In genomic region chr9:103225464-103225863, GRCm38 (mm10) we compare ENCODE assay signal across 9 mouse cellular contexts. TPM values are rescaled to one million over a fixed set of nuclear protein-coding genes. Genes with fewer than 3 reads are reported as not detected.
DNase-seq lines count a peak whose midpoint lies in the region; ATAC-seq and TF ChIP-seq lines count a peak whose summit lies in the region.
"Had no signal": no experiment of that assay in that cellular context is flagged by ENCODE, and none has a peak within 500 bp of the region (broad histone marks: within the 10 kb centered on the region; RNA-seq: fewer than 3 reads in every experiment).

No protein-coding gene starts in this region.

- TF ChIP-seq POLR2A in liver, adult 2 months (IDR thresholded peaks at IDR 0.05; ENCODE audit: extremely low read depth, insufficient read depth, low read length) = no peak
- TF ChIP-seq POLR2A in thymus, adult 2 months (IDR thresholded peaks at IDR 0.05; ENCODE audit: control insufficient read depth, extremely low read depth, insufficient read depth, low read length, poor library complexity) = no peak

- TF ChIP-seq CTCF in kidney, postnatal 0 days (IDR thresholded peaks at IDR 0.05; ENCODE audit: low read depth) = peak; percentile 70
- peak; percentile 64 for TF ChIP-seq CTCF in liver, adult 2 months (IDR thresholded peaks at IDR 0.05; ENCODE audit: low read depth, low read length)
- peak; percentile 52; the same call in 1 of the 2 replicates for TF ChIP-seq CTCF in thymus, adult 2 months (IDR thresholded peaks at IDR 0.05; ENCODE audit: borderline replicate concordance, control insufficient read depth, extremely low read depth, insufficient read depth, low read length, poor library complexity)

- H3K9me3 ChIP-seq in kidney, postnatal 0 days (replicated peaks; ENCODE audit: low read length) = no peaks in the 10 kb centered on the region
- H3K9me3 ChIP-seq in kidney, embryonic 16.5 days (ENCODE audit: low read length) = no peaks in the 10 kb centered on the region
- H3K9me3 ChIP-seq: limb, embryonic 13.5 days had no signal

- H3K4me2 ChIP-seq in kidney, postnatal 0 days (ENCODE audit: low read length) = no peak overlapping the region
- H3K4me2 ChIP-seq in kidney, embryonic 16.5 days (replicated peaks; ENCODE audit: low read depth, low read length) = no peak overlapping the region
- H3K4me2 ChIP-seq: limb, embryonic 13.5 days had no signal

- no peaks in the 10 kb centered on the region for H3K36me3 ChIP-seq in kidney, postnatal 0 days (ENCODE audit: insufficient read depth, low read length)
- no peaks in the 10 kb centered on the region for H3K36me3 ChIP-seq in kidney, embryonic 16.5 days (ENCODE audit: insufficient read depth, low read length)
- H3K36me3 ChIP-seq in liver, adult 2 months (ENCODE audit: control insufficient read depth, insufficient read depth, low read length) = peaks cover 67% of the 10 kb centered on the region
- H3K36me3 ChIP-seq in thymus, adult 2 months (ENCODE audit: control insufficient read depth, insufficient read depth, low read length) = no peaks in the 10 kb centered on the region
- H3K36me3 ChIP-seq: limb, embryonic 13.5 days had no signal

- intact Hi-C loops in left cerebral cortex, postnatal 25 days (cut with DNase I) = loop anchor here (1.0 kb wide), 1 partner anchor 77 kb away; no protein-coding TSS in a partner anchor
- intact Hi-C loops in left cerebral cortex, postnatal 10 days (cut with DNase I) = loop anchor here (5.0 kb wide), 1 partner anchor 77 kb away; no protein-coding TSS in a partner anchor

- no peak overlapping the region for H3K27ac ChIP-seq in kidney, postnatal 0 days
- H3K27ac ChIP-seq in kidney, embryonic 16.5 days (ENCODE audit: low read length) = no peak overlapping the region
- peak overlapping the region; percentile 51 for H3K27ac ChIP-seq in liver, adult 2 months (replicated peaks; ENCODE audit: insufficient read depth, low read depth, low read length)
- H3K27ac ChIP-seq in thymus, adult 2 months (ENCODE audit: control insufficient read depth, insufficient read depth, low read length) = no peak overlapping the region
- H3K27ac ChIP-seq: limb, embryonic 13.5 days had no signal

- no peak overlapping the region for H3K9ac ChIP-seq in kidney, postnatal 0 days (ENCODE audit: low read depth, low read length)
- no peak overlapping the region for H3K9ac ChIP-seq in kidney, embryonic 16.5 days (replicated peaks; ENCODE audit: low read length)
- H3K9ac ChIP-seq in liver, adult 2 months (ENCODE audit: low read depth, low read length) = peak overlapping the region; percentile 63
- H3K9ac ChIP-seq: limb, embryonic 13.5 days had no signal

- WGBS in kidney, postnatal 0 days = 72% methylated on average over 3 of the region's 3 CpGs
- WGBS in kidney, embryonic 16.5 days = 72% methylated on average over 3 of the region's 3 CpGs
- WGBS in liver, adult 2 months = 22% methylated on average over 3 of the region's 3 CpGs
- WGBS in thymus, adult 2 months = 75% methylated on average over 3 of the region's 3 CpGs

- peak; percentile 25 for DNase-seq in kidney, postnatal 0 days (ENCODE audit: low spot score)
- peak; percentile 28 for DNase-seq in T-cell, adult 2 months (ENCODE audit: low spot score)
- DNase-seq in liver, adult 2 months (ENCODE audit: extremely low read depth, low read depth, low spot score) = no peak
- peak; percentile 46 for DNase-seq in thymus, adult 2 months
- DNase-seq in layer of hippocampus, adult 18-20 months (ENCODE audit: low spot score in 2 of 2) = no peak
- DNase-seq in left cerebral cortex, postnatal 25 days (ENCODE audit: low spot score in 2 of 2) = no peak
- DNase-seq in left cerebral cortex, postnatal 10 days (ENCODE audit: extremely low spot score in 1 of 2, low spot score in 2 of 2) = no peak

- ATAC-seq in kidney, postnatal 0 days (replicated peaks; ENCODE audit: low FRiP score, low read depth) = 0 out of 2 replicates have a peak, but pooled peaks have one; percentile 31
- no peak for ATAC-seq in kidney, embryonic 16.5 days (ENCODE audit: low FRiP score, low TSS enrichment)

- H3K4me1 ChIP-seq in kidney, postnatal 0 days (replicated peaks; ENCODE audit: insufficient read depth, low read length) = no peaks in the 10 kb centered on the region
- H3K4me1 ChIP-seq in kidney, embryonic 16.5 days (ENCODE audit: insufficient read depth, low read length) = 0 out of 2 replicates have a peak, but pooled peaks cover 3% of the 10 kb centered on the region
- H3K4me1 ChIP-seq in liver, adult 2 months (ENCODE audit: control insufficient read depth, insufficient read depth, low read length) = peaks cover 21% of the 10 kb centered on the region
- peaks cover 6% of the 10 kb centered on the region for H3K4me1 ChIP-seq in thymus, adult 2 months (replicated peaks; ENCODE audit: control insufficient read depth, insufficient read depth, low read length)
- H3K4me1 ChIP-seq: limb, embryonic 13.5 days had no signal

- H3K27me3 ChIP-seq in kidney, postnatal 0 days (ENCODE audit: insufficient read depth, low read length) = no peaks in the 10 kb centered on the region
- H3K27me3 ChIP-seq in kidney, embryonic 16.5 days (ENCODE audit: insufficient read depth, low read length) = no peaks in the 10 kb centered on the region
- H3K27me3 ChIP-seq in liver, adult 2 months (ENCODE audit: control insufficient read depth, insufficient read depth, low read length) = no peaks in the 10 kb centered on the region
- no peaks in the 10 kb centered on the region for H3K27me3 ChIP-seq in thymus, adult 2 months (ENCODE audit: control insufficient read depth, insufficient read depth, low read length)
- H3K27me3 ChIP-seq: limb, embryonic 13.5 days had no signal

- H3K4me3 ChIP-seq in kidney, postnatal 0 days (replicated peaks; ENCODE audit: low read depth, low read length) = no peak overlapping the region
- H3K4me3 ChIP-seq in kidney, embryonic 16.5 days (ENCODE audit: low read length) = no peak overlapping the region
- no peak overlapping the region for H3K4me3 ChIP-seq in liver, adult 2 months (ENCODE audit: insufficient read depth, low read depth, low read length)
- H3K4me3 ChIP-seq in thymus, adult 2 months (ENCODE audit: control insufficient read depth, insufficient read depth, low read length) = no peak overlapping the region
- H3K4me3 ChIP-seq: limb, embryonic 13.5 days had no signal

- no peaks in the 10 kb centered on the region for H3K79me2 ChIP-seq in liver, adult 2 months (ENCODE audit: control insufficient read depth, insufficient read depth, low read length)

RNA-seq across cellular contexts. Expression of gene Gm20425, which starts 4.6 kb away (rescaled TPM):
- 1.9 and 3.2 TPM in 2 replicates for polyA plus RNA-seq in kidney, postnatal 0 days (2015; fragmentation: Nextera tagmentation; extraction: Ambion mirVana)
- polyA plus RNA-seq in kidney, embryonic 16.5 days (2015; fragmentation: Nextera tagmentation; extraction: Ambion mirVana) = 0.45 TPM in 1 of 2 replicates, not detected in the other
- 0.94 and 1.1 TPM in 2 replicates for total RNA-seq in liver, adult 2 months (2014; rRNA removed)
- polyA plus RNA-seq in liver, adult 2 months (2012; rRNA removed) = 0.37 and 0.43 TPM in 2 replicates
- polyA plus RNA-seq in thymus, adult 2 months (2012; rRNA removed) = not detected in 2 replicates
- 10 to 100 TPM; 11.5 TPM for total RNA-seq in layer of hippocampus, adult 18-20 months (2021)
- 1 to 10 TPM; 7.9 to 9.6 TPM for total RNA-seq in left cerebral cortex, postnatal 25 days (2021)
- 1 to 10 TPM; 2.9 to 4.2 TPM for total RNA-seq in left cerebral cortex, postnatal 10 days (2021)

RNA-seq across cellular contexts. Expression of gene Trf, which starts 4.8 kb away (rescaled TPM):
- polyA plus RNA-seq in kidney, postnatal 0 days (2015; fragmentation: Nextera tagmentation; extraction: Ambion mirVana) = 23.5 and 26.0 TPM in 2 replicates
- polyA plus RNA-seq in kidney, embryonic 16.5 days (2015; fragmentation: Nextera tagmentation; extraction: Ambion mirVana) = 52.0 and 65.5 TPM in 2 replicates
- total RNA-seq in liver, adult 2 months (2014; rRNA removed) = 18,586 and 23,528 TPM in 2 replicates
- 26,375 and 34,444 TPM in 2 replicates for polyA plus RNA-seq in liver, adult 2 months (2012; rRNA removed)
- polyA plus RNA-seq in thymus, adult 2 months (2012; rRNA removed) = 149 and 198 TPM in 2 replicates
- total RNA-seq in layer of hippocampus, adult 18-20 months (2021) = 100 to 1,000 TPM; 283 to 288 TPM
- 100 to 1,000 TPM; 123 to 155 TPM for total RNA-seq in left cerebral cortex, postnatal 25 days (2021)
- 10 to 100 TPM; 13.7 to 19.2 TPM for total RNA-seq in left cerebral cortex, postnatal 10 days (2021)

RNA-seq across cellular contexts. Expression of gene Srprb, which starts 23.5 kb away (rescaled TPM):
- polyA plus RNA-seq in kidney, postnatal 0 days (2015; fragmentation: Nextera tagmentation; extraction: Ambion mirVana) = 46.2 and 51.1 TPM in 2 replicates
- polyA plus RNA-seq in kidney, embryonic 16.5 days (2015; fragmentation: Nextera tagmentation; extraction: Ambion mirVana) = 71.6 and 76.4 TPM in 2 replicates
- total RNA-seq in liver, adult 2 months (2014; rRNA removed) = 8.5 and 10.7 TPM in 2 replicates
- polyA plus RNA-seq in liver, adult 2 months (2012; rRNA removed) = 16.8 and 22.8 TPM in 2 replicates
- polyA plus RNA-seq in thymus, adult 2 months (2012; rRNA removed) = 47.4 and 51.3 TPM in 2 replicates
- total RNA-seq in layer of hippocampus, adult 18-20 months (2021) = 10 to 100 TPM; 21.1 to 21.7 TPM
- total RNA-seq in left cerebral cortex, postnatal 25 days (2021) = 10 to 100 TPM; 18.7 to 19.1 TPM
- total RNA-seq in left cerebral cortex, postnatal 10 days (2021) = 10 to 100 TPM; 20.9 to 22.4 TPM

Comparison
In these comparisons a context has a peak if more than half of its experiments do, and no peak if none do; other contexts are left out.
1. DNase-seq: peak in kidney, postnatal 0 days (single experiment), T-cell, adult 2 months (single experiment) and thymus, adult 2 months (single experiment); none in liver, adult 2 months (single experiment), layer of hippocampus, adult 18-20 months (0 of 2), left cerebral cortex, postnatal 25 days (0 of 2) and left cerebral cortex, postnatal 10 days (0 of 2).
2. RNA of gene Trf, which starts 4.8 kb away (total RNA-seq): 18,586 to 23,528 TPM in liver, adult 2 months; 283 to 288 TPM in layer of hippocampus, adult 18-20 months, 123 to 155 TPM in left cerebral cortex, postnatal 25 days and 13.7 to 19.2 TPM in left cerebral cortex, postnatal 10 days; every median in the first group is over 10 times any median in the second.
3. Peak in every context shown above with its lines, with median percentiles within 50 percentile points of each other: CTCF ChIP-seq.